Mouse (Mus musculus): ENCODE results near the gene Tmprss6.
A peak's percentile ranks its signal among the peaks of the same experiment; 100 is the strongest.

Tmprss6 gene

GRCm38 (mm10) chr15:78468379-78468937 lies at the start of gene Tmprss6:
TSS of gene Tmprss6 (minus strand) at chr15:78468634.
- DNase-seq (ENCODE audit: low read depth, low spot score) = no peak

- no peak for DNase-seq (ENCODE audit: low read depth, low spot score)
Measured at GRCm38 (mm10) chr15:78518221-78518620, 49.8 kb upstream of the Tmprss6 start.

- DNase-seq (ENCODE audit: low read depth, low spot score) = no peak
Measured at GRCm38 (mm10) chr15:78515759-78516158, 47.3 kb upstream of the Tmprss6 start.

GRCm38 (mm10) chr15:78514393-78515146 lies 46.1 kb upstream of the Tmprss6 start:
- DNase-seq (ENCODE audit: low read depth, low spot score) = peak; percentile 56

- no peak for DNase-seq (ENCODE audit: low read depth, low spot score)
Measured at GRCm38 (mm10) chr15:78513019-78513418, 44.6 kb upstream of the Tmprss6 start.

GRCm38 (mm10) chr15:78511951-78512350 lies 43.5 kb upstream of the Tmprss6 start:
- DNase-seq (ENCODE audit: low read depth, low spot score) = no peak

GRCm38 (mm10) chr15:78510736-78511135 lies 42.3 kb upstream of the Tmprss6 start:
- DNase-seq (ENCODE audit: low read depth, low spot score) = no peak

GRCm38 (mm10) chr15:78510121-78510576 lies 41.7 kb upstream of the Tmprss6 start:
- no peak for DNase-seq (ENCODE audit: low read depth, low spot score)

GRCm38 (mm10) chr15:78509297-78509899 lies 41.0 kb upstream of the Tmprss6 start:
- peak; percentile 85 for DNase-seq (ENCODE audit: low read depth, low spot score)

GRCm38 (mm10) chr15:78508443-78508842 lies 40.0 kb upstream of the Tmprss6 start:
- no peak for DNase-seq (ENCODE audit: low read depth, low spot score)

- no peak for DNase-seq (ENCODE audit: low read depth, low spot score)
Measured at GRCm38 (mm10) chr15:78505541-78505940, 37.1 kb upstream of the Tmprss6 start.

GRCm38 (mm10) chr15:78504816-78505215 lies 36.4 kb upstream of the Tmprss6 start:
- no peak for DNase-seq (ENCODE audit: low read depth, low spot score)

GRCm38 (mm10) chr15:78504013-78504412 lies 35.6 kb upstream of the Tmprss6 start:
- DNase-seq (ENCODE audit: low read depth, low spot score) = no peak

GRCm38 (mm10) chr15:78502437-78503132 lies 34.2 kb upstream of the Tmprss6 start:
- no peak for DNase-seq (ENCODE audit: low read depth, low spot score)

- DNase-seq (ENCODE audit: low read depth, low spot score) = no peak
Measured at GRCm38 (mm10) chr15:78494968-78495406, 26.6 kb upstream of the Tmprss6 start, which contains the start of gene Il2rb. TSS of gene Il2rb (minus strand) at chr15:78495271.

- DNase-seq (ENCODE audit: low read depth, low spot score) = no peak
Measured at GRCm38 (mm10) chr15:78493401-78494010, 25.1 kb upstream of the Tmprss6 start.

- no peak for DNase-seq (ENCODE audit: low read depth, low spot score)
Measured at GRCm38 (mm10) chr15:78491301-78491700, 22.9 kb upstream of the Tmprss6 start.

- DNase-seq (ENCODE audit: low read depth, low spot score) = no peak
Measured at GRCm38 (mm10) chr15:78489906-78490305, 21.5 kb upstream of the Tmprss6 start.

- DNase-seq (ENCODE audit: low read depth, low spot score) = no peak
Measured at GRCm38 (mm10) chr15:78489248-78489647, 20.8 kb upstream of the Tmprss6 start.

- DNase-seq (ENCODE audit: low read depth, low spot score) = no peak
Measured at GRCm38 (mm10) chr15:78487066-78487465, 18.6 kb upstream of the Tmprss6 start.

GRCm38 (mm10) chr15:78486564-78486963 lies 18.1 kb upstream of the Tmprss6 start:
- no peak for DNase-seq (ENCODE audit: low read depth, low spot score)

GRCm38 (mm10) chr15:78483311-78483710 lies 14.9 kb upstream of the Tmprss6 start:
- DNase-seq (ENCODE audit: low read depth, low spot score) = no peak
